Comparison of ENCODE assay signal across 8 mouse cellular contexts in genomic region chr16:97850667-97851060, GRCm38 (mm10). TPM values are rescaled to one million over a fixed set of nuclear protein-coding genes. Genes with fewer than 3 reads are reported as not detected.
DNase-seq lines count a peak whose midpoint lies in the region; ATAC-seq and TF ChIP-seq lines count a peak whose summit lies in the region.

No protein-coding gene starts in this region.

- no peaks in the 10 kb centered on the region for H3K36me3 ChIP-seq in heart, embryonic 16.5 days (ENCODE audit: control insufficient read depth, insufficient read depth)
- H3K36me3 ChIP-seq in hindbrain, embryonic 10.5 days: peaks cover 35% of the 10 kb centered on the region
- H3K36me3 ChIP-seq in limb, embryonic 15.5 days: peaks cover 4% of the 10 kb centered on the region
- H3K36me3 ChIP-seq in stomach, embryonic 14.5 days (ENCODE audit: control insufficient read depth, insufficient read depth, low read length): no peaks in the 10 kb centered on the region; the same call in 1 of the 2 replicates

- H3K27ac ChIP-seq in heart, embryonic 16.5 days (ENCODE audit: low read length): peak overlapping the region; percentile 98
- H3K27ac ChIP-seq in hindbrain, embryonic 10.5 days: peak overlapping the region; percentile 99
- H3K27ac ChIP-seq in limb, embryonic 15.5 days: peak overlapping the region; percentile 100
- H3K27ac ChIP-seq in stomach, embryonic 14.5 days (ENCODE audit: low read length): peak overlapping the region; percentile 98

- TF ChIP-seq POLR2A in brain, embryonic 14.5 days (IDR thresholded peaks at IDR 0.05; ENCODE audit: borderline replicate concordance, extremely low read depth, insufficient read depth, insufficient read length, poor library complexity, severe bottlenecking): no peak

- TF ChIP-seq CTCF in brain, embryonic 14.5 days (IDR thresholded peaks at IDR 0.05; ENCODE audit: borderline replicate concordance, extremely low read depth, insufficient read depth, insufficient read length): no peak

- peaks cover 25% of the 10 kb centered on the region for H3K4me1 ChIP-seq in heart, embryonic 16.5 days (ENCODE audit: control insufficient read depth, insufficient read depth, low read length)
- H3K4me1 ChIP-seq in hindbrain, embryonic 10.5 days (replicated peaks): peaks cover 32% of the 10 kb centered on the region
- H3K4me1 ChIP-seq in limb, embryonic 15.5 days: peaks cover 17% of the 10 kb centered on the region
- H3K4me1 ChIP-seq in stomach, embryonic 14.5 days (ENCODE audit: control insufficient read depth, insufficient read depth, low read length): peaks cover 10% of the 10 kb centered on the region; the same call in 1 of the 2 replicates

- H3K9ac ChIP-seq in heart, embryonic 16.5 days (ENCODE audit: low read length): peak overlapping the region; percentile 99
- peak overlapping the region; percentile 100 for H3K9ac ChIP-seq in limb, embryonic 15.5 days
- H3K9ac ChIP-seq in stomach, embryonic 14.5 days (replicated peaks; ENCODE audit: low read depth, low read length): peak overlapping the region; percentile 94

- peak overlapping the region; percentile 67 for H3K4me2 ChIP-seq in heart, embryonic 16.5 days (ENCODE audit: low read depth, low read length)
- H3K4me2 ChIP-seq in limb, embryonic 15.5 days: peak overlapping the region; percentile 58
- H3K4me2 ChIP-seq in stomach, embryonic 14.5 days (replicated peaks; ENCODE audit: low read depth, low read length): peak overlapping the region; percentile 63

- H3K9me3 ChIP-seq in heart, embryonic 16.5 days (replicated peaks; ENCODE audit: control insufficient read depth, low read length): no peaks in the 10 kb centered on the region
- no peaks in the 10 kb centered on the region for H3K9me3 ChIP-seq in hindbrain, embryonic 10.5 days
- H3K9me3 ChIP-seq in limb, embryonic 15.5 days: no peaks in the 10 kb centered on the region
- no peaks in the 10 kb centered on the region for H3K9me3 ChIP-seq in stomach, embryonic 14.5 days (ENCODE audit: control insufficient read depth, low read depth, low read length)

- 1% methylated on average over 11 of the region's 11 CpGs for WGBS in heart, embryonic 16.5 days
- 3% methylated on average over 11 of the region's 11 CpGs for WGBS in hindbrain, embryonic 10.5 days
- under 1% methylated on average over 11 of the region's 11 CpGs for WGBS in limb, embryonic 15.5 days
- under 1% methylated on average over 11 of the region's 11 CpGs for WGBS in stomach, embryonic 14.5 days

- intact Hi-C loops in heart, postnatal 10 days (cut with DNase I): loop anchor here (1.0 to 5.0 kb wide), 3 partner anchors 43 to 72 kb away; no protein-coding TSS in a partner anchor

- no peak for DNase-seq in heart, postnatal 10 days
- peak; percentile 17 to 25 for DNase-seq in B cell, adult 2 months
- peak; percentile 81 for DNase-seq in brain, embryonic 14.5 days (ENCODE audit: low read depth)
- no peak for DNase-seq in hindbrain, embryonic 10.5 days (ENCODE audit: low spot score)
- no peak for DNase-seq in yolk sac, embryonic 10.5 days (ENCODE audit: low spot score)

- no peaks in the 10 kb centered on the region for H3K27me3 ChIP-seq in heart, embryonic 16.5 days (ENCODE audit: control insufficient read depth, insufficient read depth, low read length)
- H3K27me3 ChIP-seq in hindbrain, embryonic 10.5 days (ENCODE audit: insufficient read depth, poor library complexity, severe bottlenecking): no peaks in the 10 kb centered on the region
- no peaks in the 10 kb centered on the region for H3K27me3 ChIP-seq in limb, embryonic 15.5 days
- H3K27me3 ChIP-seq in stomach, embryonic 14.5 days (ENCODE audit: control insufficient read depth, insufficient read depth, low read length): no peaks in the 10 kb centered on the region

- H3K4me3 ChIP-seq in heart, embryonic 16.5 days (ENCODE audit: low read length): peak overlapping the region; percentile 92
- peak overlapping the region; percentile 76 for H3K4me3 ChIP-seq in hindbrain, embryonic 10.5 days
- H3K4me3 ChIP-seq in limb, embryonic 15.5 days: peak overlapping the region; percentile 92
- H3K4me3 ChIP-seq in stomach, embryonic 14.5 days (ENCODE audit: low read depth, low read length): peak overlapping the region; percentile 65

- peak; percentile 37 for ATAC-seq in heart, embryonic 16.5 days (replicated peaks; ENCODE audit: extremely low read depth, insufficient read depth, low FRiP score)
- ATAC-seq in limb, embryonic 15.5 days (ENCODE audit: insufficient number of reproducible peaks, low FRiP score, low TSS enrichment, low read depth): peak; percentile 64
- ATAC-seq in stomach, embryonic 14.5 days (ENCODE audit: insufficient number of reproducible peaks, insufficient read depth, low FRiP score, low read depth): no peak; the same call in 1 of the 2 replicates

RNA-seq across cellular contexts. Expression of gene Prdm15, which starts 1.0 kb away (rescaled TPM):
- 6.3 and 7.0 TPM in 2 replicates for polyA plus RNA-seq in heart, embryonic 16.5 days (2015; fragmentation: Nextera tagmentation; extraction: Ambion mirVana)
- total RNA-seq in heart, postnatal 10 days (2021): 1 to 10 TPM; 6.7 to 6.8 TPM
- polyA plus RNA-seq in brain, embryonic 14.5 days (2012; rRNA removed): 24.7 and 27.6 TPM in 2 replicates
- polyA plus RNA-seq in hindbrain, embryonic 10.5 days (2016; fragmentation: Nextera tagmentation; extraction: Ambion mirVana): 13.8 and 16.8 TPM in 2 replicates
- polyA plus RNA-seq in limb, embryonic 15.5 days (2015; fragmentation: Nextera tagmentation; extraction: Ambion mirVana): 9.0 and 10.2 TPM in 2 replicates
- 11.0 and 11.6 TPM in 2 replicates for polyA plus RNA-seq in stomach, embryonic 14.5 days (2014; fragmentation: Nextera tagmentation; extraction: Ambion mirVana)

Comparison
In these comparisons a context has a peak if more than half of its experiments do, and no peak if none do; other contexts are left out.
1. DNase-seq: peak in B cell, adult 2 months (2 of 2) and brain, embryonic 14.5 days (single experiment); none in heart, postnatal 10 days (0 of 2), hindbrain, embryonic 10.5 days (single experiment) and yolk sac, embryonic 10.5 days (single experiment).
2. Peak in every context shown above with its lines, with median percentiles within 50 percentile points of each other: H3K27ac ChIP-seq, H3K4me2 ChIP-seq, H3K4me3 ChIP-seq and H3K9ac ChIP-seq.